Mouse (Mus musculus): Measurements from ENCODE around the gene Cpne7.

GRCm38 (mm10) chr8:123108010-123108409 lies 9.2 kb upstream of the Cpne7 start:
- TF ChIP-seq CTCF (IDR thresholded peaks at IDR 0.05) (peak; percentile 44), EP300 (IDR thresholded peaks at IDR 0.05) (no peak)

Measured in lung, postnatal 0 days (tissue).